Mouse (Mus musculus): ENCODE measurements at regions not wholly inside any gene's neighbourhood (a gene's known extent, or its start where the extent isn't known, plus 50 kb on each side); places are given as distances from the start of the nearest gene placed in this dataset.
A peak's percentile ranks its signal among the peaks of the same experiment; 100 is the strongest.

DNA sequence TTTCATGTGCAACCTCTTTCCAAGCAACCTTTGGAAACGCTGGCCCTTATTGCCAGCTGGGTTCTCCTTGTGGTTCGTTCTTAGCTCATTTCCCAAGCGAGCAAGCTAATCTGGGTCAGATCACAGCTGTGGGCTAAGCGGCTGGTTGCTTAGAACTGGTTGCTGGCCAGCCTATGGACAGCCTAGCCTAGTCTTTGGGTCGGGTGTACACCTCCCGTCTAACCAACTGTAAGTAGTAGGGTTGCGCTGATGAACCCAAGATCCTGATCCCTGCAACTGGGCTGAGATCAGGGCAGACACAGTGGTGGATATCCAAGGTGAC is 236.5 kb downstream of the Mtx2 start:
- no peak for DNase-seq

DNA sequence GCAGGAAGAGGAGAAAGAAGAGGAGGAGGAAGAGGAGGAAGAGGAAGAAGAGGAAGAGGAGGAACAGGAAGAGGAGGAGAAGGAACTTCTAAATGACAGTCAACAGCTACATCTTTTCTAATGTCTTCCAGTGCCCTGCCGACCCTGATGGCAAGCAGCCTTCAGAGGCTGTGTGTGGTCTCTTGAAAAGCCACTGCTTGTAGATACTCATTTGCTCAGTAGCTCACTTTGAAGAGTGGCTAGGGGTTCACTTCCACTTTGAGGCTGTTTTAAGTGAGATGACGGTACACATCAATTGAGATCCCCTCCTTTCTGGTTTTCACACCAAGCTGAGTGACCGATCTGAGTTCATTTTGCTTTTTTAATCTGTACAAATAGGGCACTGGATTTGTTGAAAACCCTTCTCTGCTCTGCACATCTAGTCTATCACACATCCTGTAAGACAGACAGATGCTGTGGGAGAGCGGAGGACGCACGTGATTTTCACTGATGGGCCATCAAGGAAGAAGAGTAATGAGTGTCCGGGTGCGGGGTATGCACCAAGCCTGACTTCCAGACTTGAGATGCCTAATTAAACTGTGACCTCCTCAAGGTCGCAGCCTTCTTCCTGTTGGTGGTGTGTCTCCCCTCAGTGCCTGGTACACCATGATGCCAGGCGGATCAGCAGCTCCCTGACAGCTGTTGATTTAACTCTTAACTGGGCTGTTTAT is 239.0 kb downstream of the Mtx2 start:
- DNase-seq, result no peak

DNA sequence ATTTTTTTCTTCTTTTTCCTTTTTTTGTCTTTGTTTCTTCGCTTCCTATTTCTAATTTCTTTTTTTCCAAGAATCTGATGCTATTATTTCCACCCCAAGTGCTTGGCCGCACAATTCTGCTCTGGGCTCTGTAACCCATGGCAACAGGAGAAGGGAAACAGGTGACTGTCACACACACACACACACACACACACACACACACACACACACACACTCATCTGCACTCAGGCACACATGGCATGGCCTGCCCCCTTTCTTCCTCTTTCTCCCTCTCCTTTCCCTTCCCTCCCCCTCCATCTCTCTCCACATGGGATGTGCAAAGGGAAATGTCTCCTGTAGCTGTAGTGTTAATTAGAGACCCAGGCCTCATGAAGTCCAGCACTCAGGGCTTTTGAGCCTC is 239.7 kb downstream of the Mtx2 start:
- no peak for DNase-seq

DNA sequence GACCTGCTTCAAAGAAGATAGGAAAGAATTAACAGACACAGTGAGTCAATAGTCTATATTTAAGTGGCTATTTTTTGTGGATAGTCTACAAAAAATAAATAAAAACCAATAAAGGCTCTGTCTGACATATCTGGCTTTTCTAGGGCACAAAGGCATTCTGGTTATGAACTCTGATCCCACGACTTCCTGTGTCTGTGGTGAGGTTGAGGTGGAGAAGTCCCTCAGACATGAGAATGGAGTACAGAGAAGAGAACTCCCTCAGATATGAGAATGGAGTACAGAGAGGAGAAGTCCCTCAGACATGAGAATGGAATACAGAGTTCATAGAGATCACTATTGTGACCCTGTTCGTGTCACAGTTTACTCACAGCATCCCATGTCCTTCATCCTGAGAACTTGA is 243.7 kb downstream of the Mtx2 start:
- DNase-seq, result no peak

DNA sequence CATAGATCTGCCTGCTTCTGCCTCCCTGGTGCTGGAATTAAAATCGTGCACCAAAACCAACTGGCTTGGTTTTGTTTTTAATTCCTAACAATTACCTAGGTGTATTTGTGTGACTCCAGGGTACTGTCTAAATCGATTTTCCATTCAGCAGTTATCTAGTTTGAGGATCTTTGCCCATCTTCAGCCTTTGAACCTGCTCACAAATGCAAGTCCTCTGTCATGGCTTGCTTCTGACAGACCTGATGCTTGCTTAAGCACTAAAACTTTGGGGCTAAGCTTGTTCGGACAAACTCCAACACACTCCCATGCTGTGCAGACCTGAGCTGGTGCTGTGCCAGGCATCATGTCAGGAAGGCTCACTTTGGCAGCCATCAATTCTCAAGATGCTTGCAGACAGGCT is 246.4 kb downstream of the Mtx2 start:
- no peak for DNase-seq

DNA sequence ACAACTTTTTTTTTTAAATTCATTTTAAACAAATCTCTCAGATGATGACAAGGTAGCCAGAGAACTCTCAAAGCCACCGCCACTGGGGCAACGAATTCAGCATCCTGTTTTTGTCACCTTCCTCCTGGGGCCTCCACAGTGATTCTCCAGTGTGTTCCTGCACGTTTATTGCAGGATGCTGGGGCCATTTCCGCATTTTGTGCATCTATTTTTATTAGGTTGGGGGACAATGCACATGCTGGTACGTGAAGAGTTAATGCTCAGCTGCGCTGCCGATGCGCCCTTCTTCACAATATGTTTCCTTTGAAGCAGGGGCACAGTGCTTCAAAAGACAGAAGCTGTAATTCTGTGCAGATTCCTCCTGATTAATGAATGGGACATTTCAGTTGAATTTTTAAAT is 246.9 kb downstream of the Mtx2 start:
- DNase-seq, result no peak

DNA sequence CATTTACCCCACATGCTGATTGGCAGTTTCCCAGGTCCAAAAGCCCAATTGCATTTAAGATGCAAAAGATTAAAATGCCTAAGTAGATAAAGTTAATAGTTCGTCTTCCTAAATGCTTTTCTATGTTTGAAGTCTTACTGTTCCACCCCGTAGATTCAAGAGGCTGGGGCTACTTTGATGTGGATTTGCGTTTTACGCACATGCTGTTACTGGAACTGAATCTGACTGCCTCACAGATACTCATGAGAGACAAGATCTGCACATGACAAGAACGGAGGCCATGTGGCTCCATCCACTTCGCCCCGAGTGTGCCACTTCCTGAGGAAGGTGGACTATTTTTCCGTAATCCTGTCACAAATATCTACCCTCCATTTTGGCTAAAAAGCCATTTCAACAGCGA is 247.6 kb downstream of the Mtx2 start:
- DNase-seq, result no peak

DNA sequence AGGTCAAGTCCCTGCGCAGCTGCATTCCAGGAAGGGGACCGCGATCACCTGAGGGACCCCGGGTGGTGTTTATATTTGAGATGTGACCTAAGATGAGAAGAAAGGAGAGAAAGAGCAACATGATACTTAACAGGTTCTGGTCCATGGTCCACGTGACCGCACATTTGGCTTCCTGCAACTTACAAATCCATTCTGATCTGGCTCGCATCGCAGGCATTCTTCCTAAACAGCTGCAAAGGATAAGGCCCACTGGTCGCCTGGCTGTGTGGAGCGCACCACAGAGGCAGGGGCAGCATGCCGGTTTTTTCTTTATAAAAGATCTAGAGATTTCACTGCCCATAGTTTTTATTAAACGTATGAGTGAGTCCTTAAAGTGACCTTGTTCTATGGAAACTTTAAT is 261.6 kb downstream of the Mtx2 start:
- no peak for DNase-seq

DNA sequence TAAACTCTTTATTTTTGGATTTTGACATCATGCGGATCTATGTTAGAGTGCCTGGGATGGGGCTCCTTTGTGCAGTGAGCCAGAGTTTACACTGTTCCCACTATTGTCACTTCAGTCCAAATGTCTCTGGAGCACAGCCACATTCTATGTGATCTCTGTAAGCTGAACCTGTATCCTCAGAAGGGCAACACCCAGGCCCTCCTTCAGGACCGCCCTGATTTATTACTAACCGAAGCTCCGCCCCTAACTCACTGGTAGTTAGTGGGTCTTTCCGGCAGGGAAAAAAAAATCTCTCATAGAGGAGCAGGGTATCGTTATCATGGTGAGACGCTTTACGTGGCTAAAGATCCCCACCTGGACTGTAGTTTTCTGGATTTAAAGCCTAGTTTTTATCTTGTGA is 263.6 kb downstream of the Mtx2 start:
- DNase-seq, result no peak

DNA sequence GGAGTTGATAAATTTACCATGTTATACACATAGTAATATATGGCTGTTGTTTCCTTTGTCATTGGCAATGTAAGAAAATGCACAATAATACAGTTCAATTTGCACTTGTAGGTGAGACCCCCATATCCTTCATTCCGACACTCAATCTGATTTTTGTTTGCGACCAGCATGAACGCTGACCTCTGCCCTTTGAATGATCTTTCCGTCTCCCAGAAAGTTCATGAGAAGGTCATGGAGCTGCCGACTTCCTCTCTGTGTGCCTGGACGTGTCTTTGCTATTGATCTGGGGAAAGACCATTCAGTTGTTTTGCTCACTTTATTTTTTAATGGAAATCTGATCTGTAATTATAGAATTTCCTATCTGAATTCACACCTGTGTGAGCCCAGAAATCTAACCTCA is 264.0 kb downstream of the Mtx2 start:
- DNase-seq, result no peak

DNA sequence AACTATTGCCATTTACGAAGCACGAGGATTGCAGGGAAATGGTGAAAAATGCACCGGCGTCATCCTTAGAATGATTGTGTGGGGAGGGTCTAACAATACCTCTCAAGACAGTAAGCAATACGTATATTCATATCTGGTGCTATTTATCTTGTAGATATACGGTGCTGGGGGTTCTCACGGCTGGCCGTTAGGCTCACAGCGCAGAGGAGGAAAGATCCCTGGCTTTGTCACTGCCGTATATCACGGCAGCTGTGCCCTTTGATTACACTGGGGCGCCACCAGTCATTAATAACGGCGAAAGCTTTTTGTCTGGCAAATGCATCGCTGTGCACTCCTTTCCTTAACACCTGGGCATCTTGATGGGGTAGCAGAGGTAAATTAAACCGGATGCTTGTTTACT is 264.8 kb downstream of the Mtx2 start:
- DNase-seq, result no peak

DNA sequence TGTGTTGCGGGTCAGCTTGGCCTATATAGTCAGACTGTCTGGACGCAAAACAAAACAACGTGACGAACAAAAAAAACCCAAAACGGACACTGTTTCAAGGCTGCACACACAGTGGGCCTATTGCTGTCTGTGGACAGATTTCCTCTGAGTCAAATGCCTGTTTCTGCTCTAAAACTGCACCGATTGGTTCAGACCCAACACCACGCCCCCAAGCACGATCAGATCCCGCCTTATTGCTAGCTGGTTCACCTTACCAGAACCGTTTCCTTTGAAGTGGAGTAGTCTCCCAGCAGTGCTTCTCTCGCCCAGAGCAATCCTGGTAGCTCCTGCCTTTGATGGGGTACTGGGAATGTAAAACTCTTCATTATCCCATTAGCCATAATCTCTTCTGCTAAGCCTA is 275.9 kb downstream of the Mtx2 start:
- no peak for DNase-seq

DNA sequence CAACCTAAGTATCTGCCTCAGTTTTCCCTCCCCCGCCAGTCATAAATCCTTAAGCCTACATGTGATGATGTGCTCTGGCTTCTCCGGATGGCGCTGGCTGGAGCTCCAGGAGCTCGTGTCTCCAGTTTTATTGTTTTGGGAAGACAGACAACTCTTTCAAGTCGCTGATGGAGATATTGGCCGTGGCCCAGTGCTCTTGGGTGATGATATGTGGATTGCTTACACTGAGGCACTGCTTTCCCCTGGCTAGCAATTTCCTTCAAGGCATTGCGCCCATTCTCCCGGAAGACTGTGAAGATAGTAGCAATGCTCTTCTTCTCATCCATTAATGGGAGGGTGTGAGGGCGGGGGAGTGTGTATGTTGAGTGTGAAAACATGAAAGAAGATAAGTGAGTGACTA is 287.1 kb downstream of the Mtx2 start:
- peak; percentile 53 for DNase-seq

DNA sequence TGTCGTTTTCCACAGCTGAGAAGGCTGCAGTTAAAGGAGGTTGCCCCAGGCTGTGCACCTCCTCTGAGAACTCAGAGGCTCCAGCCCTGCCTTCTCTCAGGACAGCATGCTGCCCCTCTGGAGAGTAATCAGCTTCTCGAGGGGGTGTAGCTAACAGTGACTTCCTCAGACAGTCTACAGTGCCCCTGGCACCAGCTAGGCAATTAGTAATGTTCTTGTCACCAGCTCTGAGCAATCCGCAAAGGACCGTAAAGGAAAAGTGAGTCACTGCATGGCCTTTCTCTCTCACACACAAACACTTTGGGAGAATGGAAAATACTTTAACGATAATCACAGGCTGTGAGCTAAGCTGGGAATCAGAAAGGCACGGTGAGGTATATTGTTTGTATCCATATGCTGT is 288.8 kb downstream of the Mtx2 start:
- peak; percentile 14 for DNase-seq

DNA sequence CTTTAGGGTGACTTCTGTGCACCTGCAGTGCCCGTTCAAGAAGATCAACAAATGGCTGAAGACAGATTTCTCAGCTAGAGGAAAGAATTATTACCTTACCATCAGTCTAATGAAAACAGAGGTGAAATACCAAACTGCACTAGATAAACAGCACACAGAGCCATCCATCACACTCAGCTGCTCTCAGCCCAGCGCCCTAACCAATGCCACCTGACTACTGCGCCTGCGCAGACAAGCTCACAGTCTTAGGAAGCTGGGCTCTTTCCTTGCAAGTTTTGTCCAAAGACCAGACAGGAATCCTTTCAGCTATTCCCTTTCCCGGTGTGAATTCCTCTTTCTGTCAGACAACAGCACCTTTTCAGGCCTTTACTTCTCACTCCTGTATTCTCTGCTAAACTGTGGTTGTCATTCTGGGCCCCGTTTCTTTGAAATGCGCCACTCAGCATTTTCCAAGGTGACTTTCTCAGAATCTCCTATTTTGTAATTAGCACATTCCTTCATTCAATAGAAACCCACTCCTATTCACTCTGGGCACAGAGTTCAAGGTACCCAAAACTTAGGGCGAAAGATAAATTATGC is 292.8 kb downstream of the Mtx2 start:
- DNase-seq, result no peak

DNA sequence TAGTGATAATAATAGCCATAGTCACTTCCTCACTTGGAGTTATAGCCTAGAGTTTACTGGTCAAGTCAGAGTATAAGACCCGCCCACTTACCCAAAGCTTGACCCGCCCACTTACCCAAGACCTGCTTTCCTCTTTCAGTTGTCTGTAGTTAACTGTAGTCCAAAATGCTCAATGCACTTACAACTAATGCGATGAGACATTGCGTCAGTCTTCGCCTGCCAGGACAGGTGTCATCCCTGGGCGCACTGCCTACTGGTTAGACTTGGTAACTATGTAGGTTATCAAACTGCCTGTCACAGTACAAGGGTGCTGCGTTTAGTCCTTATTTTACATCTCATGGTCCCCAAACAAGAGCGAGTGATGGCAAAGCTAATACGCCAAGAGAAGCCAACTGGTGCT is 294.0 kb downstream of the Mtx2 start:
- no peak for DNase-seq

DNA sequence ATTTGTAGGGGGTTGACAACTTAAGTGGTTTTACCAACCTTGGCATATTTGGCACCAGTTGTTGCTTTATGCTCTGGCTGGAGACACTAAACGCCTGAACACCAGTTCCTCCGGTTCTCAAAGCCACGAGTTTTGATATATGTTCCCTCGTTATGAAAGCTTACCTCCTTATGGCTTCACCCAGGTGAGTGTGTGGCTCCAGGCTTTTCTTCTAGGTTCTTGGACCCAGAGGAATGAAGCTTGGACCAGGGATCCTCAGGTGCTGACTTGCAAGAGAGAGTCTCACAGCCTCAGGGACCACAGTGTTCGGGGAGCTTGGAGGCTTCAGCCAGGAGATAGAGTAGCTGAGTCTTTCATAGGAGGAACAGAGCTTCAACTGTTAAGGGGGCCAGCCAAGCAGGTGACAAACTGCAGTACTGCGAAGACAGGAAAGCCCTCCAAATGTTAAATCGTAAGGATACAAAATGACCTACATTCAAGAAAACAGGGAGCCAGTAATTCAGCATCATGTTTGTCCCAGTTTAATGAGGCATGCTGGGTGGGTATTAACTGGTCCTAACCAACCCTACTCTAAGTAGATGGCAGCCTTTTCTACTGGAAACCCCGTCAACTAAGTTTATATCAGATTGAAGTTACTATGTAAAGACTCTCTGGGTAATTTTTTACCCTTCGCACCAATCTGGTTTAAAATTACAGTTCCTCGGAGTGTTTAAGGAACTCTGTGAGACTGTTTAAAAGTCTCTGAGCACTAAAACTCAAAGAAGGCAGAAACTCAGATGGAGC is 307.9 kb downstream of the Mtx2 start:
- DNase-seq, result no peak

DNA sequence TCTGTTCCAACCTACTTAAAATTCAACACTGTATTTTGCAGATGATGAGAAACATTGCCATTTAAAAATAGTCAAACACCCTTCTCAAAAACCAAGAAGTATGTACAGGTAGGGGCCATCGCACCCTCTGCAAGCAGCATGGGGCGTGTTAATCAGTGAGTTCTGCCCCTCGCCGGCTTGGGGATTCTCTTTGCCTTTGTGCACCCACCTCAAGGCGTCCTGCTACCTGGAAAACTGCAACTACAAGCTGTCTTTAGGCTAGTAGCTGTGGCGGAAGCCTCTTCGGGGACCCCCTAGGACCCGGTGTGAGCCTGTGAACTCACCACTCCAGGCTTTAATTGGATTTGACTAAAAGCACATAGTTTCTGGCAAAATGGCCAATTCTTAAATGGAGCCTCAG is 311.0 kb downstream of the Mtx2 start:
- DNase-seq, result no peak

DNA sequence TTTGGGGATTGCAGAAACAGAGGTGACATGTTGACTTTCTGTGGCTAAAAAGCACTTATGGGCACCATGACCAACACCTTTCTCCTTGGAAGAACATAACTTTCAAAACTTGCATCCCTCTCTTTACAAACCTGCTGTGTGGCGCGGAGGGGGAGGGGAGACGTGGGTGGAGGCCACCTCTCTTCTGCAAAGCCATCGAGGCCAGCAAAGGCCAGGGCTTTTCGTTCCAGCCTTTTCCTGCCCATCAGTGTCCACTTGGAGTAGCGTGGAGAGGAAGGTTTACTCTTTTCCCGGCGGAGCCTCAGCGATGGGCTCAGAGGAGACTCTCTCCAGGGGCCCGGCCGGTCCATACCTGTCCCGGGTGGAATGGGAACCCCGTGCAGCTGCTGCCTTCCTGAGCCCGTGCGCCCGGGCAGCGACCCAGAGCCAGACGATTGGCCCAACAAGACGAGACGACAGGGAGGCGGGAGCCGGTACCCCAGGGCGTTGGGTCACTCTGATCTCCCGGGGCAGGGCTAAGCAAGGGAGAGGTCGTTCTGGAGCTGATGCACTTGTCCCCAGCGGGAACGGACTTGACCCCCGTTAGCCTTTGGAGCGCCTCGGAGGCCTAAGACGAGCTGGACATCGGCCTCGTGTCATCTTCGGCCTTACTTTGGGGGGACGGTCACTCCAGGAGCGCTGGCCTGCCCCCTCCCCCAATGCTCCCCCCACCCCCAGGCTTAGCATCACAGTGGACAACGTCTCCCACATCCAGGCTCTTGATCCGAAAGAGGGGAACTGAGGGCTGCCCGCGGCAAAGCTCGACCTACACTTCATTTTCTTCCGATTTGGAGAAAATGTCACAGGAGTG is 311.8 kb downstream of the Mtx2 start:
- DNase-seq, result peak; percentile 22

DNA sequence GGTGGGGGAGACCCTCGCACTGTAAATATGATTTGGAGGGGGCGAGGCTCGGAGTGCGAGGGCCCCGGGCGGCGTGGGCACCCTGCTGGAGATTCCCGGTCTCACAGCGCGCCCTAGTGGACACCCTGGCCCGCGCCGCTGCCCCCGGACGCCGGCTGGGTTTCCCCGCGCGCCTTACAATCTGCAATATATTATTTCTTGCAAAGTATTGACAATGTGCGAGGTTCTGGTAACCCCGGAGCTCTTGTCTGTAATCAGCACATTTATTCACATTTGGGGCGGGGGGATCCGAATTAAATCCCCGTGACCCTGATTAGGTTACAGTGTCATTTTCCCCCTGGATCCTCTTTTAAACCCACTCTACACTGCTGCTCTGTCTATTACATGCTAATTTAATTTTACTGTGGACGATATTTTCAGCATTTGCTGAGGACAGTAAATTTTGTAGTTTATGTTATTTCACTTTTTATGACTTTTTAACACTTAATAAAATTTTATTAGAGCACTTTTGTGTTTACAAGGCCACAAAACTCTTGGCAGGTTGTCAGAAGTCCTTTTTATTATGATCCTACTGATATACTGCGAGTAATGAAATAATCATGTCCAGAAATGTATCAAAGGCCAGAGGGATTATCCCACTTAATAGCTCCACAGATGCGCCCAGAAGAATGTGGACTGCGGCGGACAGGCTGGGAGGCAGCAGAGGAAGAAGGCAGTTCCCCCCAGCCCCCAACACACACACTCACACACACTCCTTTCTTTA is 312.6 kb downstream of the Mtx2 start:
- DNase-seq, result peak; percentile 81

DNA sequence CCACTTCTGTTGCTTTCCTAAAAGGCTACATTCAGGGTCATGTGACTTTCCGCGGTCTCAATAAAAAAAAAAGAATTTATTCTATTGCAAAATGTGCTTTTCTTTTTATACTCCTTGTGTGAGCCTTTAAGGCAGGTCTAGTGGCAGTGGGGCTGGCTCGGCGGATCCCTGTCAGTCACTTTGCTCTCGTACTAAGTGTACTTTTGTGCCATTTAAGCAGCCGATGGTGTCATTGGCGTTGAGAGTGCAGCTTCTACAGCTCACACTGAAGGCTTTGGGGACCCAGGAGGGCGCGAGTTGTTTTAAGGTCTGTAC is 313.1 kb downstream of the Mtx2 start:
- no peak for DNase-seq

DNA sequence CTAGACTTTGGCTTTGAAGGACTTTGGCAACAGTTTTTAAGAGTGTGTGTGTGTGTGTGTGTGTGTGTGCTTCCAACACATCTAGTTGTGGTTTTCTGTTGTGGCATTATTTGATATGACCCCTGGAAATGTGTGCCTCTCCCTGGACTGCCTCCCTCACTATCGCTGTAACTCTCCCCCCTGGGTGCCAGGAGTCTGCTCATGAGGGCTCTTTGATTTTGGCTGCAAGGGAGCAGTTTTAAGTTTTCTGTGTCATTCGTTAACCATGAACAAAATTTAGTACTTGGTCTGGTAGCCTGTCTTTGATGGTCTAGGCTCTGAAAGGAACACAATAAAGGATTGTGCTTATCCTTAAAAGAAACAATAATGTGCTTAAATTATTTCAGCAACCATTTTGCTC is 313.9 kb downstream of the Mtx2 start:
- DNase-seq, result no peak

DNA sequence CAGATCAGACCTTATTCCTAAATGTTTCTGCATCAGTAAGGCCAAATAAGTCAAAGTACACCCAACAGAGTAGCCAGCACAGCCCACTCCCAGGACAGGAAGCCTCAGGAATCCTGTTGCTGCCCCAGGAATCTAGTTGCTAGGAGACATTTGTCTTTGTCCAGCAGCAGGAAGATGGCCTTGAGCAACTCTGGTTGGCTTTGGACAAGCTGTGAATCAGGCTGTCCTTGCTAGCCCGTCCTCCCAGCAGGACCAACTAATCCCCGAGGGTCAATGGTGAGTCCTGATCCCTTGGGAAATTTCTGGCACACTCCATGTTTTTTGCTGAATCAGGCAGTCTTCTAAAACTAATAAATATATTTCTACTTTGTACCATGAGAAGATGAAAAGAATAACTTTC is 317.1 kb downstream of the Mtx2 start:
- DNase-seq, result no peak

Measured in heart, postnatal 4 days (tissue).